Mouse (Mus musculus) neural tube, embryonic 15.5 days (tissue): ENCODE data around the gene Krtcap3. TPM values are rescaled to one million over a fixed set of nuclear protein-coding genes. Genes with fewer than 3 reads are reported as not detected.

ENCODE experiments used
- ATAC-seq: fragments of 200-750 bp; cut with Nextera tagmentation; 2 replicates; pipeline ENCODE4 v1.8.0; 2017; ENCODE audit warnings: mild to moderate bottlenecking, moderate TSS enrichment, moderate library complexity; ENCODE audit not compliant: low FRiP score
- H3K27ac ChIP-seq: fragments of 300-500 bp; sonication (generic); replicated peaks from 2 replicates; pipeline ENCODE4 v1.5.1; 2015; ENCODE audit warnings: mild to moderate bottlenecking, inconsistent platforms
- H3K27me3 ChIP-seq: fragments of 300-500 bp; sonication (generic); replicated peaks from 2 replicates; pipeline ENCODE4 v1.6.1; 2015; ENCODE audit warnings: inconsistent platforms
- H3K36me3 ChIP-seq: fragments of 300-500 bp; sonication (generic); 2 replicates; pipeline ENCODE4 v1.6.1; 2015; ENCODE audit warnings: inconsistent platforms
- H3K4me1 ChIP-seq: fragments of 300-500 bp; sonication (generic); 2 replicates; pipeline ENCODE4 v1.6.1; 2015; ENCODE audit warnings: inconsistent platforms
- H3K4me2 ChIP-seq: fragments of 300-500 bp; sonication (generic); 2 replicates; pipeline ENCODE4 v1.6.1; 2015; ENCODE audit warnings: inconsistent platforms, mild to moderate bottlenecking, moderate library complexity
- H3K4me3 ChIP-seq: fragments of 300-500 bp; sonication (generic); replicated peaks from 2 replicates; pipeline ENCODE4 v1.5.1; 2015; ENCODE audit warnings: mild to moderate bottlenecking, inconsistent platforms
- H3K9ac ChIP-seq: fragments of 300-500 bp; sonication (generic); replicated peaks from 2 replicates; pipeline ENCODE4 v1.6.1; 2015; ENCODE audit warnings: mild to moderate bottlenecking, inconsistent platforms
- H3K9me3 ChIP-seq: fragments of 300-500 bp; sonication (generic); replicated peaks from 2 replicates; pipeline ENCODE4 v1.6.1; 2016; ENCODE audit warnings: inconsistent platforms
- WGBS: fragments of 180-500 bp; shearing (Covaris S2); methylation state at CpG from one replicate; pipeline ENCODE4 v1.1.7; 2015; ENCODE audit warnings: mixed read lengths; 5-methylcytosine and 5-hydroxymethylcytosine counted together
- polyA plus RNA-seq: library from polyadenylated mRNA; unstranded; fragments of >200 nt; fragmentation: Nextera tagmentation; extraction: Ambion mirVana; gene quantifications from 2 replicates; pipeline ENCODE4 v1.2.1, GENCODE M21; 2015

Gene Krtcap3
- polyA plus RNA-seq, 1 experiment from 2014 or later: 3.0 TPM

DNA sequence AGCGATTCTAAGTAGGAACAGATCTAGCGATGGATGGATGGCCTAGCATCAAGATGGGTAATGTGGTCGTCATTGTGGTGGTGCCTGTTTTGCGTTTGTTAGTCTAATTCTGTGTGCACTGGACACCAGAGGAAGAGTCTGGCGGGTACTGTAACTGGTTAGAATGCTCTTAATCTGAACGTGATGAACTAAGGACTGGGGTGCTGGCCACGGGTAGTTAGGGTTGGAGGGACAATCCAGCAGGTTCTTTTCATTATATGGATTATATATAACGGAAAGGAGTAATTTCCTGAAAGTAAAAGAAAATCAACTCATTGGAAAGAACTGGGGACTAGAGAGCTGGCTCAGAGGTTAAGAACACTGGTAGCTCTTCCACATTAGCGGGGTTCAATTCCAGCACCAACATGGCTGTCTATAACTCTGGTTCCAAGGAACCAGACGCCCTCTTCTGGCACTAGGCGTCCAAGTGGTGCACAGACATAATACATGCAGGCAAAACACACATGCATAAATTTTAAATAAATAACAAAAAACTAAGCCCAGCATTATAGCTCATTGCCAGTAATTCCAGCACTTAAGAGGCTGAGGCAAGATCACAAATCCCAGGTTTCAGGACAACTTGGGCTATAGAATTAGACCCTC, 30.1 kb upstream of the Krtcap3 start:
- Histone ChIP-seq H3K9ac (peak overlapping the region; percentile 95), H3K4me3 (peak overlapping the region; percentile 99), H3K4me1 (peaks cover 24% of the 10 kb centered on the region), H3K27ac (peak overlapping the region; percentile 92), H3K9me3 (no peaks in the 10 kb centered on the region), H3K27me3 (no peaks in the 10 kb centered on the region), H3K4me2 (peak overlapping the region; percentile 80), H3K36me3 (no peaks in the 10 kb centered on the region)
- 12% methylated on average over 11 of the region's 11 CpGs for WGBS
- ATAC-seq: peak; percentile 62

- Histone ChIP-seq H3K4me3 (no peak overlapping the region), H3K9me3 (no peaks in the 10 kb centered on the region), H3K4me1 (peaks cover 24% of the 10 kb centered on the region), H3K36me3 (no peaks in the 10 kb centered on the region), H3K27ac (no peak overlapping the region), H3K4me2 (no peak overlapping the region), H3K9ac (no peak overlapping the region), H3K27me3 (no peaks in the 10 kb centered on the region)
- 95% methylated on average over 9 of the region's 9 CpGs for WGBS
- ATAC-seq: no peak
These were observed 28.8 kb upstream of the Krtcap3 start for GRCm38 (mm10) chr5:31222696-31223095.

- H3K4me1 ChIP-seq: peaks cover 6% of the 10 kb centered on the region; the same call in 1 of the 2 replicates
- WGBS: 85% methylated on average over 1 of the region's 1 CpGs
- H3K36me3 ChIP-seq: no peaks in the 10 kb centered on the region
- no peak overlapping the region for H3K4me2 ChIP-seq
- H3K9me3 ChIP-seq: no peaks in the 10 kb centered on the region
- no peak for ATAC-seq
- H3K27ac ChIP-seq: no peak overlapping the region
- H3K9ac ChIP-seq: no peak overlapping the region
- no peak overlapping the region for H3K4me3 ChIP-seq
- H3K27me3 ChIP-seq: no peaks in the 10 kb centered on the region
These were observed 24.9 kb upstream of the Krtcap3 start for GRCm38 (mm10) chr5:31226641-31227040.

GRCm38 (mm10) chr5:31240637-31241521, 10.6 kb upstream of the Krtcap3 start, which contains the start of the genes Nrbp1 and Gm9970:
Nrbp1 (plus strand) TSS chr5:31240864.
Gm9970 (minus strand) TSS chr5:31241232.
- Histone ChIP-seq H3K27ac (peak within 1 kb of the TSS; percentile 99), H3K36me3 (peaks cover 22% of the 10 kb centered on the region), H3K27me3 (no peaks in the 10 kb centered on the region), H3K9ac (peak within 1 kb of the TSS; percentile 98), H3K4me2 (peak within 1 kb of the TSS; percentile 64), H3K4me1 (peaks cover 25% of the 10 kb centered on the region), H3K9me3 (0 out of 2 replicates have a peak, but pooled peaks cover 3% of the 10 kb centered on the region), H3K4me3 (peak within 1 kb of the TSS; percentile 95)
- peak; percentile 99 for ATAC-seq
- under 1% methylated on average over 98 of the region's 103 CpGs for WGBS

- Histone ChIP-seq H3K9ac (peak overlapping the region; percentile 98), H3K9me3 (no peaks in the 10 kb centered on the region), H3K4me2 (peak overlapping the region; percentile 64), H3K27ac (peak overlapping the region; percentile 99), H3K36me3 (peaks cover 29% of the 10 kb centered on the region), H3K4me3 (peak overlapping the region; percentile 95), H3K4me1 (peaks cover 25% of the 10 kb centered on the region), H3K27me3 (no peaks in the 10 kb centered on the region)
- WGBS: under 1% methylated on average over 13 of the region's 13 CpGs
- no peak; the same call in 1 of the 2 replicates for ATAC-seq
These were observed 9.9 kb upstream of the Krtcap3 start for GRCm38 (mm10) chr5:31241522-31242034.

DNA sequence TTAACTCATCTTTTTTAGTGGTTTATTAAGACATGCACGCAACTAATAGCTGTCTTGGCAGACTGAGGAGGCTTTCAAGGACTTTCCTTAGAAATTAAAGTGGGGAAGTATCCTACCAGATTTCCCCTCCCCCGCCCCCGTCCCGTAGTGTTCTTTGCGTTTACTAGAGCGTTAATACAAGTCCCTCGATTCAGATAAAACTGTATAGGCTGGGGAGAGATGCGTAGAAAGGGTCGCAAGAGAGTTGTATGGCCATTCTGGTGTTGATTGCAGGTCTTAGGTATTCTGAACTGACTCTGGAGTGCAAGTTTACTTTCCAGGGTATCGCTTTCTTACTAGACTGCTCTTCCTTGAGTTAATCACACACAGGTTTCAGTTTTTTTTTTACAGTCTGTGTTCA, 9.3 kb upstream of the Krtcap3 start:
- Histone ChIP-seq H3K4me1 (peaks cover 25% of the 10 kb centered on the region), H3K9me3 (no peaks in the 10 kb centered on the region), H3K27ac (peak overlapping the region; percentile 99), H3K27me3 (no peaks in the 10 kb centered on the region), H3K4me2 (peak overlapping the region; percentile 64), H3K36me3 (peaks cover 35% of the 10 kb centered on the region), H3K4me3 (peak overlapping the region; percentile 95), H3K9ac (peak overlapping the region; percentile 98)
- ATAC-seq: no peak
- WGBS: 18% methylated on average over 10 of the region's 10 CpGs

- peaks cover 9% of the 10 kb centered on the region; the same call in 1 of the 2 replicates for H3K4me1 ChIP-seq
- H3K27ac ChIP-seq: no peak overlapping the region
- no peak overlapping the region for H3K4me2 ChIP-seq
- WGBS: 79% methylated on average over 4 of the region's 4 CpGs
- ATAC-seq: 0 out of 2 replicates have a peak, but pooled peaks have one; percentile 25
- peaks cover 94% of the 10 kb centered on the region for H3K36me3 ChIP-seq
- no peak overlapping the region for H3K9ac ChIP-seq
- no peaks in the 10 kb centered on the region for H3K9me3 ChIP-seq
- H3K27me3 ChIP-seq: no peaks in the 10 kb centered on the region
- no peak overlapping the region for H3K4me3 ChIP-seq
These were observed 775 bp upstream of the Krtcap3 start for GRCm38 (mm10) chr5:31250716-31251115.

- Histone ChIP-seq H3K27ac (no peak overlapping the region), H3K9ac (no peak overlapping the region), H3K27me3 (no peaks in the 10 kb centered on the region), H3K4me2 (peak overlapping the region; percentile 42), H3K4me3 (peak overlapping the region; percentile 9; the same call in 1 of the 2 replicates), H3K9me3 (no peaks in the 10 kb centered on the region), H3K36me3 (peaks cover 90% of the 10 kb centered on the region), H3K4me1 (peaks cover 9% of the 10 kb centered on the region; the same call in 1 of the 2 replicates)
- whole genome bisulfite sequencing: 51% methylated on average over 10 of the region's 10 CpGs
- 0 out of 2 replicates have a peak, but pooled peaks have one; percentile 4 for ATAC-seq
These were observed 660 bp downstream of the Krtcap3 start for GRCm38 (mm10) chr5:31252151-31252550.

GRCm38 (mm10) chr5:31252795-31253545, 1.5 kb downstream of the Krtcap3 start:
- Histone ChIP-seq H3K27me3 (no peaks in the 10 kb centered on the region), H3K9me3 (no peaks in the 10 kb centered on the region), H3K9ac (no peak overlapping the region), H3K27ac (no peak overlapping the region), H3K4me2 (no peak overlapping the region; the same call in 1 of the 2 replicates), H3K4me3 (no peak overlapping the region; the same call in 1 of the 2 replicates), H3K36me3 (peaks cover 89% of the 10 kb centered on the region), H3K4me1 (peaks cover 9% of the 10 kb centered on the region; the same call in 1 of the 2 replicates)
- 85% methylated on average over 16 of the region's 16 CpGs for WGBS
- no peak for ATAC-seq

GRCm38 (mm10) chr5:31253806-31254205, 2.3 kb downstream of the Krtcap3 start:
- ATAC-seq: no peak
- H3K4me1 ChIP-seq: peaks cover 9% of the 10 kb centered on the region; the same call in 1 of the 2 replicates
- no peak overlapping the region for H3K9ac ChIP-seq
- no peak overlapping the region for H3K4me2 ChIP-seq
- H3K27ac ChIP-seq: no peak overlapping the region
- WGBS: 97% methylated on average over 8 of the region's 8 CpGs
- H3K27me3 ChIP-seq: no peaks in the 10 kb centered on the region
- no peaks in the 10 kb centered on the region for H3K9me3 ChIP-seq
- H3K36me3 ChIP-seq: peaks cover 81% of the 10 kb centered on the region
- no peak overlapping the region for H3K4me3 ChIP-seq

DNA sequence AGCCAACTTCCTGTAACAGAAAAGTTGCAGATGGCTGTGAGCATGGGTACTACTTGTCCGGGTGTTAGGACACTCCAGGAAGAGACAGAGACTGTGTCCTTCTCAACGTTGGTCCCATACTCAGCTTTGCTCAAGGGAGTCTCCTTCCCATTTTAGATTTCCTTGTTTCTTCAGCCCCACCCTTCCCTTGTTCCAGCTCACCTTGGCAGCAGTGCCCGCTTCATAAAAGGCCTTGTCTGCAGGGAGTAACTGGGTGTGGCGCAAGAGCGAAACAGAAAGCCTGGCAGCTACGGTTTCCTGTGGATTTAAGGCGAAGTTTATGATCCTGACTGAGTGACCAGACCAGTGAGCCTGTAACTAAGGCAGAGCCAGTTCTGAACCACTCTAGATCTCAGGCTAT, 3.0 kb downstream of the Krtcap3 start:
- Histone ChIP-seq H3K4me2 (no peak overlapping the region), H3K36me3 (peaks cover 82% of the 10 kb centered on the region), H3K27ac (no peak overlapping the region), H3K4me1 (peaks cover 9% of the 10 kb centered on the region; the same call in 1 of the 2 replicates), H3K27me3 (no peaks in the 10 kb centered on the region), H3K4me3 (no peak overlapping the region), H3K9me3 (no peaks in the 10 kb centered on the region), H3K9ac (no peak overlapping the region)
- 80% methylated on average over 7 of the region's 7 CpGs for WGBS
- ATAC-seq: no peak
